Mouse (Mus musculus) heart, embryonic 16.5 days (tissue): ENCODE measurements around the gene Sec1. TPM values are rescaled to one million over a fixed set of nuclear protein-coding genes. Genes with fewer than 3 reads are reported as not detected.

ENCODE experiments used
- ATAC-seq: fragments of 200-750 bp; cut with Nextera tagmentation; replicated peaks from 2 replicates; pipeline ENCODE4 v1.8.0; 2017; ENCODE audit warnings: moderate number of reproducible peaks; ENCODE audit not compliant: insufficient read depth, low FRiP score; ENCODE audit errors: extremely low read depth
- H3K27ac ChIP-seq: fragments of 300-500 bp; sonication (generic); 2 replicates; pipeline ENCODE4 v1.5.1; 2014; ENCODE audit warnings: mild to moderate bottlenecking, low read length, control low read depth, moderate library complexity
- H3K27me3 ChIP-seq: fragments of 300-500 bp; sonication (generic); 2 replicates; pipeline ENCODE4 v1.6.1; 2014; ENCODE audit warnings: low read length, mixed read lengths; ENCODE audit not compliant: control insufficient read depth, insufficient read depth
- H3K36me3 ChIP-seq: fragments of 300-500 bp; sonication (generic); 2 replicates; pipeline ENCODE4 v1.6.1; 2014; ENCODE audit not compliant: control insufficient read depth, insufficient read depth
- H3K4me1 ChIP-seq: fragments of 300-500 bp; sonication (generic); 2 replicates; pipeline ENCODE4 v1.6.1; 2014; ENCODE audit warnings: low read length, mixed read lengths; ENCODE audit not compliant: control insufficient read depth, insufficient read depth
- H3K4me2 ChIP-seq: fragments of 300-500 bp; sonication (generic); 2 replicates; pipeline ENCODE4 v1.6.1; 2014; ENCODE audit warnings: low read depth, mild to moderate bottlenecking, control low read depth, low read length
- H3K4me3 ChIP-seq: fragments of 300-500 bp; sonication (generic); 2 replicates; pipeline ENCODE4 v1.5.1; 2014; ENCODE audit warnings: mild to moderate bottlenecking, control low read depth, low read length
- H3K9ac ChIP-seq: fragments of 300-500 bp; sonication (generic); 2 replicates; pipeline ENCODE4 v1.6.1; 2014; ENCODE audit warnings: low read length, control low read depth
- H3K9me3 ChIP-seq: fragments of 300-500 bp; sonication (generic); replicated peaks from 2 replicates; pipeline ENCODE4 v1.6.1; 2016; ENCODE audit warnings: low read length; ENCODE audit not compliant: control insufficient read depth
- WGBS: fragments of 180-500 bp; shearing (Covaris S2); extraction: QIAGEN DNeasy Blood & Tissue Kit; methylation state at CpG from one replicate; pipeline ENCODE4 v1.1.7; 2014; 5-methylcytosine and 5-hydroxymethylcytosine counted together
- polyA plus RNA-seq: library from polyadenylated mRNA; unstranded; fragments of >200 nt; fragmentation: Nextera tagmentation; extraction: Ambion mirVana; gene quantifications from 2 replicates; pipeline ENCODE4 v1.2.1, GENCODE M21; 2015

Gene Sec1
- polyA plus RNA-seq, 1 experiment from 2014 or later = 0.33 TPM

- Histone ChIP-seq H3K27ac (no peak overlapping the region), H3K9me3 (no peaks in the 10 kb centered on the region), H3K4me1 (peaks cover 31% of the 10 kb centered on the region), H3K9ac (no peak overlapping the region), H3K27me3 (no peaks in the 10 kb centered on the region), H3K4me2 (no peak overlapping the region), H3K36me3 (peaks cover 23% of the 10 kb centered on the region), H3K4me3 (no peak overlapping the region)
- 91% methylated on average over 15 of the region's 16 CpGs for WGBS
- no peak for ATAC-seq
These were observed 25.7 kb upstream of the Sec1 start for GRCm38 (mm10) chr7:45719738-45720412.

GRCm38 (mm10) chr7:45719180-45719579 is 25.0 kb upstream of the Sec1 start:
- H3K4me1 ChIP-seq = peaks cover 37% of the 10 kb centered on the region
- peak overlapping the region; percentile 96 for H3K4me2 ChIP-seq
- H3K9me3 ChIP-seq = no peaks in the 10 kb centered on the region
- peaks cover 22% of the 10 kb centered on the region for H3K36me3 ChIP-seq
- H3K27me3 ChIP-seq = no peaks in the 10 kb centered on the region
- WGBS = 80% methylated on average over 10 of the region's 10 CpGs
- ATAC-seq = no peak
- no peak overlapping the region for H3K27ac ChIP-seq
- peak overlapping the region; percentile 99 for H3K9ac ChIP-seq
- peak overlapping the region; percentile 94 for H3K4me3 ChIP-seq

GRCm38 (mm10) chr7:45718331-45718730 is 24.1 kb upstream of the Sec1 start:
- WGBS = under 1% methylated on average over 20 of the region's 20 CpGs
- H3K27ac ChIP-seq = peak overlapping the region; percentile 93
- H3K36me3 ChIP-seq = peaks cover 21% of the 10 kb centered on the region
- H3K4me3 ChIP-seq = peak overlapping the region; percentile 94
- peak overlapping the region; percentile 96 for H3K4me2 ChIP-seq
- peaks cover 40% of the 10 kb centered on the region for H3K4me1 ChIP-seq
- H3K27me3 ChIP-seq = no peaks in the 10 kb centered on the region
- no peaks in the 10 kb centered on the region for H3K9me3 ChIP-seq
- ATAC-seq = no peak
- H3K9ac ChIP-seq = peak overlapping the region; percentile 99

- Histone ChIP-seq H3K9ac (peak within 1 kb of the TSS; percentile 99), H3K4me2 (peak within 1 kb of the TSS; percentile 96), H3K36me3 (peaks cover 25% of the 10 kb centered on the region), H3K4me3 (peak within 1 kb of the TSS; percentile 94), H3K9me3 (no peaks in the 10 kb centered on the region), H3K27ac (peak within 1 kb of the TSS; percentile 93), H3K4me1 (peaks cover 40% of the 10 kb centered on the region), H3K27me3 (no peaks in the 10 kb centered on the region)
- under 1% methylated on average over 41 of the region's 41 CpGs for WGBS
- ATAC-seq = peak; percentile 74
These were observed 23.7 kb upstream of the Sec1 start, which contains the start of gene Sphk2 for GRCm38 (mm10) chr7:45717918-45718297. Gene Sphk2 (minus strand): TSS chr7:45718002.

GRCm38 (mm10) chr7:45716952-45717917 is 23.0 kb upstream of the Sec1 start:
- Histone ChIP-seq H3K9ac (peak overlapping the region; percentile 94), H3K4me2 (peak overlapping the region; percentile 96), H3K4me3 (peak overlapping the region; percentile 94), H3K27ac (peak overlapping the region; percentile 93), H3K27me3 (no peaks in the 10 kb centered on the region), H3K4me1 (peaks cover 40% of the 10 kb centered on the region), H3K36me3 (peaks cover 31% of the 10 kb centered on the region), H3K9me3 (no peaks in the 10 kb centered on the region)
- ATAC-seq = peak; percentile 8
- 7% methylated on average over 31 of the region's 31 CpGs for WGBS

GRCm38 (mm10) chr7:45716460-45716857 is 22.3 kb upstream of the Sec1 start:
- Histone ChIP-seq H3K9ac (peak overlapping the region; percentile 94), H3K27me3 (no peaks in the 10 kb centered on the region), H3K27ac (no peak overlapping the region), H3K4me3 (peak overlapping the region; percentile 94; the same call in 1 of the 2 replicates), H3K9me3 (no peaks in the 10 kb centered on the region), H3K4me2 (peak overlapping the region; percentile 96), H3K4me1 (peaks cover 40% of the 10 kb centered on the region), H3K36me3 (peaks cover 31% of the 10 kb centered on the region)
- 93% methylated on average over 3 of the region's 3 CpGs for WGBS
- no peak for ATAC-seq

GRCm38 (mm10) chr7:45715741-45716459 is 21.7 kb upstream of the Sec1 start:
- H3K4me1 ChIP-seq = peaks cover 40% of the 10 kb centered on the region
- WGBS = 79% methylated on average over 19 of the region's 19 CpGs
- H3K4me3 ChIP-seq = peak overlapping the region; percentile 79

GRCm38 (mm10) chr7:45715090-45715708 is 21.0 kb upstream of the Sec1 start, which contains the start of gene Rpl18:
Gene Rpl18 (plus strand): TSS chr7:45715457.
- H3K4me2 ChIP-seq = peak within 1 kb of the TSS; percentile 96
- peak within 1 kb of the TSS; percentile 94 for H3K9ac ChIP-seq
- WGBS = 7% methylated on average over 34 of the region's 34 CpGs
- peaks cover 35% of the 10 kb centered on the region for H3K36me3 ChIP-seq
- H3K27me3 ChIP-seq = no peaks in the 10 kb centered on the region
- peak within 1 kb of the TSS; percentile 42 for H3K27ac ChIP-seq
- no peaks in the 10 kb centered on the region for H3K9me3 ChIP-seq
- peak within 1 kb of the TSS; percentile 79 for H3K4me3 ChIP-seq
- ATAC-seq = peak; percentile 86
- peaks cover 40% of the 10 kb centered on the region for H3K4me1 ChIP-seq

More at GRCm38 (mm10) chr7:45715741-45716459, 21.7 kb upstream of the Sec1 start:
- H3K9ac ChIP-seq = peak overlapping the region; percentile 94
- peaks cover 34% of the 10 kb centered on the region for H3K36me3 ChIP-seq
- H3K4me2 ChIP-seq = peak overlapping the region; percentile 96
- no peaks in the 10 kb centered on the region for H3K27me3 ChIP-seq
- ATAC-seq = no peak
- no peaks in the 10 kb centered on the region for H3K9me3 ChIP-seq
- H3K27ac ChIP-seq = peak overlapping the region; percentile 33; the same call in 1 of the 2 replicates
